Mouse (Mus musculus) inflammation-experienced regulatory T-cells (primary cell): ENCODE results near the gene Cisd3. TPM values are rescaled to one million over a fixed set of nuclear protein-coding genes. Genes with fewer than 3 reads are reported as not detected.

Source experiments
- polyA plus RNA-seq, 2 experiments: library from polyadenylated mRNA; unstranded; fragments of 100-300 nt; shearing (Covaris generic); gene quantifications; one replicate each; pipeline ENCODE4 v1.2.1; 2017

Gene Cisd3
- 10 to 100 TPM; 66.8 to 70.0 TPM for polyA plus RNA-seq

DNA sequence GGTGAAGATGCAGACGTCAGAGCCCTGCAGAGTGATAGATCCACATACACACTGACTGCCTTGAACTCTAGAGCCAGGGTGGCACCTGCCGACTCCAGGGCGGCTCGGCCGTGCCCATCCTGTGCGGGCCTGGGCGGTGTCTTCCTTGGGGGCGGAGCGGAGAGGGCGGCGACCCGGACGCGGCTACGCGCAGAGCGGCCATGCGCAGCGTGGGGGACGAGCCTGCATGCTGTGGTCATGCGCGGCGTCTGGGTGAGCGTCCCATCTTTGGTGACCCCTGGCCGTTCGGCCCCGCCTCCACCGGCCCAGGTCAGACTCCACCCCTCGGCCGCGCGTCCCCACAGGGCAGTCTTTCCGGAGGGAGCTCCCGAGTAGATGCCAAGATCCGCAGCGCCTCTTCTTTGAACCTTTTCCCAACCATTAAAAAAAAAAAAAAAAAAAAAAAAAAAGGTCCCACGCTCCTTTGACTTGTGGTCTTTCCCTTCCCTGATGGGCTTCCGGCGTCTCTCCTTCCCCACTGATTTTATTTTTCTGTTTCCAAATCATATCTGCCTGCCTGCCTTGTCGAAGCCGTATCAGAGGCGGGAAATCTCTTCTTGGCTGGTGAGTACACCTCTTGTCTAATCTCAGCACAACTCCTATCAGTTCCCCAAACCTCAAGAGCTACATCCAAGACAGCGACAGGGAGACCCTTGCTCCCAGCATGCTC, at the start of gene Cisd3:
Gene Cisd3 (plus strand): TSS at position 214 of the 709 bp plus-strand sequence.

DNA sequence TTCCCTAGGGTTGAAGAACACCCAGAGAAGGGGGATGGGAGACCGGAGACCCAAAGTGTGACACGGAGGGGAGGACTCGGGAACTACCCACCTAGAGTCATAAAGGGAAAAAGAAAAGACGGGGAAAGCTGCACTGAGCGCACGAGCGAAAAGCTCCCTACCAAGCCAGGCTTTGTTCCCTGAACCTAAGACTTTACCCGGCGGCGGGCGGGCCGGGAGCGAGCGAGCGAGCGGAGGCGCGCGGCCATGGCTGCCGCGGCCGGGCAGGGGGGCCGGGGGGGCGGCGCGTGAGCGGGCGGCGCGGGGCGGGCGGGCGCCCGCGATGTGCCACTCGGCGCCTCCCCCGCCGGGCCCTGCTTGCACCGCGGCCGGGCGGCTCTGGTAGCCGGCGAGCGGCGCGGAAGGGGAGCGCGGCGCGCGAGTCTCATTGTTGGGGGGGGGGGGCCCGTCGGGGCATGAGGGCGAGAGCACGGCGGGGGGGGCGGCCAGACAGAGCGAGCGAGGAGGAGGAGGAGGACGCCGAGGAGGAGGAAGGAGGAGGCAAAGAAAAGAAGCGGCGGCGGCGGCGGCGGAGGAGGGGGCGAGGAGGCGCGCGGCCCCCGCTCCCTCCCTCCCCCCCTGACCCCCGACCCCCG, 22.6 kb upstream of the Cisd3 start, which contains the start of gene Mllt6:
Gene Mllt6 (plus strand): TSS at position 522 of the 635 bp plus-strand sequence.

DNA sequence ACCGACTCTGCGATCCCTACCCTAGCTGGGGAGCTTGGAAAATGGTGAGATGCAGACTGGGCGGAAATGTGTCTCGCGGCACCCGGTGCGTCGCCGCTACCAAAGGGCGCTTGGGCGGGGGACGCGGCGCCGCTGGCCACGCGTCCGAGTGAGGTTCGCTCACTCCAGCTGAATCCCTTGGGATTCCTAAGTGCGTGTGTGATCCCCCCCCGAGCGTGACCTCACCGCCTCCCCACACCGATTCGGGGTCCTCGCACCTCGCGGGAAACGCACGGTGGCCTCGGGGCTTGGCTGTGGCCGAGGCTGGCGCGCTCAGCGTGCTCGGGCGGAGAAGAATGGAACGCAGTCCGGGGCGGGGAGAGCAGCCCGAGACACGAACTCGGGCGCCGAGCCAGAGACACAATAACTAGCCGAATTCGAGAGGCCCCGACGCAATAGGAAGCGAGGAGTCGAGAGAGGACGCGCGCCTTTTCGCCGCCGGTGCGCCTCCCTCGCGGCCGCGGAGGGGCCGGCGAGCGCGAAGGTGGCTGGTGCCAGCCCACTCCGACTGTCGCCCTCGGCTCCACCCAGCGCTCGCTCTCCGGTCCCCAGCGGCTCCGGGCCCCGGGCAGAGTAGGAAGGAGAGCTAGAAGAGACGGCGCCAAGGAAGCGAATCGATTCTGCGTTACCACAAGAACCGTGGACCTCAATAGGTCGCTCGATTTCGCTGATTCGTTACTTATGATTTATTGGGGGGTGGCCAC, 14.5 kb downstream of the Cisd3 start, which contains the start of gene Pcgf2:
Gene Pcgf2 (minus strand): TSS at position 495 of the 743 bp plus-strand sequence.

DNA sequence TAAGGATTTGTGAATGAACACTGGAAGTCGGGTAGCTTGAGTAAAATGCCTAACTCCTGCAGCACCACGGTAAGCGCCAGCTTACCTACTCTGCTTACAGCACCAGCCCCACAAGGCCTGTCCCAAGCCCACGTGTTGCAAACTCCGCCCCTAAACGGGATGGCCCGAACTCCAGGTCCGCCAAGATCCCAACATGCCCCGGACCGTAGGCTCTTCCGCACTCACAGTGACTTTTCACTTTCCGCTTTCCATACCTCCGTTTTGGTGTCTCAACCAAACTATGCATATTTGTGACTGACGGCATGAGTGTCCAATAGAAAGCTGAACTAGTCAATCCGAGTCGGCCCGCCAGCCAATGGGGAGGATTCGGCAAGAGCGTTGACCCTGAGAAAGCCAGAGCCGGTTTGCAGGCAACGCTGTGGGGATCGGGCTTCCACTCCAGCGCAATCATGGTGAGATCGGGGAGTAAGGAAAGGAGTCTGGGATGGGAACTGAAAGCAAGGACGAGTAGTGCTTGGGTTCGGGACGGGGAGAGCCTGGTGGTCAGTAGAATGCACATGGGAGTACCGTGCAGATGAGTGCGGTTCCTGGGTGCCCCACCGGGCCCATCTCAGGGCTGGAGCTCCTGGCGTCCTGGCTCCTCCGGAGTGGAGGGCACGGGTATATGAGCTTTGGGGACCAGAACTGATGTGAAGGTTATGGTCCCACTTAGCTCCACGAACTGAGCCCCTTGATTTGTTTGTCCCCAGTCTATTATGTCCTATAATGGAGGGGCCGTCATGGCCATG, 17.6 kb downstream of the Cisd3 start, which contains the start of gene Psmb3:
Gene Psmb3 (plus strand): TSS at position 361 of the 788 bp plus-strand sequence.

Other genes starting within 250 kb of the Cisd3 start
- under 1 TPM in 1 of 2 experiments, not detected in 1; 0.53 TPM for gene 4933428G20Rik, start 185.5 kb upstream of the Cisd3 start, polyA plus RNA-seq
- gene Srcin1, start 109.6 kb upstream of the Cisd3 start, polyA plus RNA-seq = under 1 TPM; 0.02 to 0.53 TPM
- gene Epop, start 56.1 kb upstream of the Cisd3 start, polyA plus RNA-seq = 10 to 100 TPM in 1 of 2 experiments, 1 to 10 TPM in 1; 6.1 to 11.7 TPM
- 10 to 100 TPM; 10.0 to 13.1 TPM for gene Mllt6, start 22.4 kb upstream of the Cisd3 start, polyA plus RNA-seq
- gene Pcgf2, start 14.7 kb downstream of the Cisd3 start, polyA plus RNA-seq = 1 to 10 TPM; 2.3 to 2.8 TPM
- 100 to 1,000 TPM; 383 to 412 TPM for gene Psmb3, start 17.6 kb downstream of the Cisd3 start, polyA plus RNA-seq
- gene Pip4k2b, start 58.9 kb downstream of the Cisd3 start, polyA plus RNA-seq = 1 to 10 TPM; 2.4 to 2.9 TPM
- gene Cwc25, start 80.7 kb downstream of the Cisd3 start, polyA plus RNA-seq = 10 to 100 TPM; 26.5 to 31.5 TPM
- not detected for gene 1700001P01Rik, start 90.1 kb downstream of the Cisd3 start, polyA plus RNA-seq
- 100 to 1,000 TPM; 323 to 371 TPM for gene Rpl23, start 96.6 kb downstream of the Cisd3 start, polyA plus RNA-seq
- gene Lasp1, start 113.2 kb downstream of the Cisd3 start, polyA plus RNA-seq = 100 to 1,000 TPM; 175 to 203 TPM
- gene B230217C12Rik, start 155.0 kb downstream of the Cisd3 start, polyA plus RNA-seq = 1 to 10 TPM in 1 of 2 experiments, under 1 TPM in 1; 0.91 to 1.3 TPM
- gene Fbxo47, start 198.3 kb downstream of the Cisd3 start, polyA plus RNA-seq = 1 to 10 TPM in 1 of 2 experiments, under 1 TPM in 1; 0.76 to 1.6 TPM